ENCODE assay signal across 26 mouse cellular contexts in the genomic region with DNA sequence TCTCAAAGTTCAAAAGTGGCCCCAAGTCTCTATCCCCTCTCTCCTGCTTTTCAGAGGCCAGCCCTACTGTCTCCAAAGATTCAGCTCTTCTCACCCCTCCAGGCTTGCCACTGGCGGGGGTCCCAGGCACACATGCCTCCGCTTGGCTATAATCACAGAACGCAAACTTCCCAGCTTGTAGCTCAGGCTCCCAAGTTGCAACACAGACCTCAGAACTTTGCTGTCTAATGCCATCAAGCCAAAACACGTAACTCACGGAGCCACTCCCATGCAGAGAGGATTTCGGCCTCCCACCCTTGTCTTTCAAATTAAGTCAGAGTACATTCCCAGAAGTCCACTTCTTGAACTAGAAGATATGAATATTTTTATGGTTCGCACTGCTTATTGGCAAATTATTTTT. TPM values are rescaled to one million over a fixed set of nuclear protein-coding genes. Genes with fewer than 3 reads are reported as not detected.
DNase-seq lines count a peak whose midpoint lies in the region; ATAC-seq and TF ChIP-seq lines count a peak whose summit lies in the region.
"Had no signal": no experiment of that assay in that cellular context is flagged by ENCODE, and none has a peak within 500 bp of the region (broad histone marks: within the 10 kb centered on the region; RNA-seq: fewer than 3 reads in every experiment).

No protein-coding gene starts in this region.

- WGBS in lung, postnatal 0 days, result 79% methylated on average over 7 of the region's 7 CpGs

- H3K36me3 ChIP-seq in lung, postnatal 0 days (ENCODE audit: insufficient read depth, low read length), result no peaks in the 10 kb centered on the region
- H3K36me3 ChIP-seq: embryonic facial prominence, embryonic 12.5 days; embryonic facial prominence, embryonic 15.5 days; hindbrain, embryonic 10.5 days; hindbrain, embryonic 13.5 days had no signal

- H3K4me1 ChIP-seq in lung, postnatal 0 days (ENCODE audit: insufficient read depth, low read depth, low read length), result no peaks in the 10 kb centered on the region
- H3K4me1 ChIP-seq: embryonic facial prominence, embryonic 12.5 days; embryonic facial prominence, embryonic 15.5 days had no signal

- intact Hi-C loops in gastrocnemius, adult 2 months (cut with DNase I), result no loop called here
- intact Hi-C loops in heart, postnatal 14 days (cut with DNase I), result no loop called here

- DNase-seq in gastrocnemius, adult 2 months, result peak; percentile 40
- no peak for DNase-seq in gastrocnemius, postnatal 10 days
- peak; percentile 29 to 39 for DNase-seq in heart, adult 9 months (ENCODE audit: low spot score in 2 of 2)
- DNase-seq in heart, postnatal 14 days, result no peak
- peak; percentile 34 for DNase-seq in lung, postnatal 0 days (ENCODE audit: low spot score)
- DNase-seq in lung, postnatal 10 days, result no peak
- DNase-seq in skeletal muscle tissue, adult 2 months (ENCODE audit: low read depth, low spot score), result peak; percentile 50
- DNase-seq: adrenal gland, adult 2 months; adrenal gland, postnatal 14 days; B cell, adult 2 months; cerebellum, adult 11 months; cerebellum, adult 2 months; cerebellum, adult 9-11 months; cerebellum, postnatal 25 days; forebrain, postnatal 0 days; gastrocnemius, postnatal 25 days; kidney, adult 18-20 months had no signal

- no peak for TF ChIP-seq CTCF in gastrocnemius, adult 2 months (IDR thresholded peaks at IDR 0.05)
- TF ChIP-seq CTCF in lung, postnatal 0 days (IDR thresholded peaks at IDR 0.05), result no peak

- no peak overlapping the region for H3K4me2 ChIP-seq in lung, postnatal 0 days (replicated peaks; ENCODE audit: low read depth, low read length)
- H3K4me2 ChIP-seq: embryonic facial prominence, embryonic 12.5 days; embryonic facial prominence, embryonic 15.5 days; heart, embryonic 11.5 days; hindbrain, embryonic 13.5 days had no signal

- no peaks in the 10 kb centered on the region for H3K27me3 ChIP-seq in lung, postnatal 0 days (replicated peaks; ENCODE audit: insufficient read depth, low read length)
- H3K27me3 ChIP-seq: embryonic facial prominence, embryonic 12.5 days; embryonic facial prominence, embryonic 15.5 days had no signal

- H3K27ac ChIP-seq in gastrocnemius, adult 2 months, result peak overlapping the region; percentile 40
- H3K27ac ChIP-seq in lung, postnatal 0 days (ENCODE audit: low read length), result no peak overlapping the region
- H3K27ac ChIP-seq: embryonic facial prominence, embryonic 12.5 days; embryonic facial prominence, embryonic 15.5 days; hindbrain, embryonic 10.5 days; hindbrain, embryonic 13.5 days; hindbrain, postnatal 0 days had no signal

- no peak for ATAC-seq in lung, postnatal 0 days
- ATAC-seq: forebrain, embryonic 14.5 days; forebrain, postnatal 0 days; hindbrain, postnatal 0 days; inflammation-experienced regulatory T-cells, adult 6 months; intestine, embryonic 16.5 days had no signal

- no peak overlapping the region for H3K9ac ChIP-seq in lung, postnatal 0 days (replicated peaks; ENCODE audit: low read depth)
- H3K9ac ChIP-seq: embryonic facial prominence, embryonic 12.5 days; embryonic facial prominence, embryonic 15.5 days; forebrain, postnatal 0 days; hindbrain, embryonic 13.5 days had no signal

- H3K9me3 ChIP-seq in lung, postnatal 0 days (ENCODE audit: low read length), result no peaks in the 10 kb centered on the region
- H3K9me3 ChIP-seq: embryonic facial prominence, embryonic 12.5 days; embryonic facial prominence, embryonic 15.5 days; hindbrain, embryonic 13.5 days had no signal

- no peak for TF ChIP-seq EP300 in lung, postnatal 0 days (IDR thresholded peaks at IDR 0.05)

- no peak overlapping the region for H3K4me3 ChIP-seq in gastrocnemius, adult 2 months
- no peak overlapping the region for H3K4me3 ChIP-seq in lung, postnatal 0 days (ENCODE audit: low read depth, low read length)
- H3K4me3 ChIP-seq: embryonic facial prominence, embryonic 12.5 days; embryonic facial prominence, embryonic 15.5 days; hindbrain, embryonic 10.5 days; hindbrain, embryonic 13.5 days had no signal

RNA-seq across cellular contexts. Expression of gene Cnot6, which starts 31.1 kb away (rescaled TPM):
- 10 to 100 TPM in 1 of 2 experiments, 1 to 10 TPM in 1; 8.1 to 14.5 TPM for total RNA-seq in gastrocnemius, adult 2 months (2021)
- total RNA-seq in gastrocnemius, postnatal 10 days (2021), result 10 to 100 TPM; 31.8 to 38.6 TPM
- 10 to 100 TPM; 33.1 to 39.6 TPM for total RNA-seq in heart, postnatal 14 days (2021)
- 36.0 and 40.6 TPM in 2 replicates for polyA plus RNA-seq in lung, postnatal 0 days (2015; fragmentation: Nextera tagmentation; extraction: Ambion mirVana)

RNA-seq across cellular contexts. Expression of gene Gfpt2, which starts 50.3 kb away (rescaled TPM):
- 10 to 100 TPM in 1 of 2 experiments, 1 to 10 TPM in 1; 7.5 to 11.1 TPM for total RNA-seq in gastrocnemius, adult 2 months (2021)
- 1 to 10 TPM; 7.4 to 9.5 TPM for total RNA-seq in gastrocnemius, postnatal 10 days (2021)
- total RNA-seq in heart, postnatal 14 days (2021), result 10 to 100 TPM; 15.8 to 17.5 TPM
- polyA plus RNA-seq in lung, postnatal 0 days (2015; fragmentation: Nextera tagmentation; extraction: Ambion mirVana), result 3.9 and 4.5 TPM in 2 replicates

Comparison
In these comparisons a context has a peak if more than half of its experiments do, and no peak if none do; other contexts are left out.
1. DNase-seq: peak in gastrocnemius, adult 2 months (single experiment), heart, adult 9 months (2 of 2), lung, postnatal 0 days (single experiment) and skeletal muscle tissue, adult 2 months (single experiment); none in gastrocnemius, postnatal 10 days (single experiment), heart, postnatal 14 days (0 of 2) and lung, postnatal 10 days (single experiment).